Mouse (Mus musculus) erythroblast, embryonic 14.5 days (primary cell): ENCODE measurements around the gene Hoxd10. TPM values are rescaled to one million over a fixed set of nuclear protein-coding genes. Genes with fewer than 3 reads are reported as not detected.

ENCODE experiments used
- H3K27me3 ChIP-seq: 2 replicates; pipeline ENCODE4 v1.6.1; 2012; ENCODE audit warnings: inconsistent platforms; ENCODE audit not compliant: control insufficient read depth
- H3K36me3 ChIP-seq: 2 replicates; pipeline ENCODE4 v1.6.1; 2012; ENCODE audit warnings: mild to moderate bottlenecking, inconsistent platforms; ENCODE audit not compliant: control insufficient read depth
- H3K4me1 ChIP-seq: 2 replicates; pipeline ENCODE4 v1.6.1; 2012; ENCODE audit warnings: inconsistent platforms; ENCODE audit not compliant: control insufficient read depth
- H3K4me3 ChIP-seq: replicated peaks from 2 replicates; pipeline ENCODE3; 2012; ENCODE audit warnings: moderate library complexity, mild to moderate bottlenecking, inconsistent platforms
- H3K9me3 ChIP-seq: 2 replicates; pipeline ENCODE4 v1.6.1; 2012; ENCODE audit warnings: low read length, inconsistent platforms, mixed read lengths; ENCODE audit not compliant: control insufficient read depth
- GATA1 ChIP-seq: IDR thresholded peaks from 2 replicates; pipeline ENCODE4 v1.6.1; 2012; ENCODE audit warnings: low read length, inconsistent platforms, mixed read lengths
- TAL1 ChIP-seq: IDR thresholded peaks from 3 replicates; pipeline ENCODE4 v1.6.1; 2012; ENCODE audit warnings: low read length, inconsistent platforms, mixed read lengths
- polyA plus RNA-seq: library from polyadenylated mRNA; stranded (reverse); fragments of >175 nt; gene quantifications from 2 replicates; pipeline ENCODE4 v1.2.3, GENCODE M21; 2012

The Hoxd10 gene
- polyA plus RNA-seq, 1 experiment, result not detected

DNA sequence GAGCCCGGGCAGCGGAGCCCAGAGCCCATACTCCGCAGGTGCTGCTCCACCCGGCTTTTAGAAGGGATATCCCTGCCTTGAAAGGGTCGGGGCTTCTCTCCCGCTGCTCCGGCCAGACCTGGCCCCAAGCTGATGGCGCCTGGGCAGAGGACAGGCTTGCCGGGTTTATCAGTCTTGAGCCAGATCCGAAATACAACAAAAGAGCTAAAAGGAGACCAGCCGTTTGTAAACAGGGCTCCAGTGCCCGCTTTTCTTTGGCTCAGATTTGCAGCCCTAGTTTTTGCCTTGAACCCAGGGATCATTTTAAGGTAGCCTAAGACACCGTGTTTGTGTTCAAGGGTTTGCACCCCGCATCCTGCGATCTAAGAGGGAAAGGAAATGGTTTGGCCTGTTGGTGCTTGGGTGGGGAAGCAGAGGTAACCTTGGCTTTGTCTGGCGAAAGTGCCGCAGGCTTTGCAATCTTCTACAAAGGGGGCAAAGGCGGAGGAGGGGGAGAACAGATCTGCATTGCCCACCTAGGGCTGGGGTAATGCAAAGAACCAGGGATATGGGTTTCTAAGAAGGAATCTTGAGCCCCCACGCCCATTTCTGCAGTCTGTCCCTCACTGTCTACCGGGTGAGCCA lies 1.2 kb downstream of the Hoxd10 start:
- no peak for TF ChIP-seq TAL1
- no peak for TF ChIP-seq GATA1
- Histone ChIP-seq H3K36me3 (no peaks in the 10 kb centered on the region), H3K9me3 (peaks cover 2% of the 10 kb centered on the region; the same call in 1 of the 2 replicates), H3K27me3 (peaks cover 100% of the 10 kb centered on the region), H3K4me3 (no peak overlapping the region), H3K4me1 (0 out of 2 replicates have a peak, but pooled peaks cover under 1% of the 10 kb centered on the region)

DNA sequence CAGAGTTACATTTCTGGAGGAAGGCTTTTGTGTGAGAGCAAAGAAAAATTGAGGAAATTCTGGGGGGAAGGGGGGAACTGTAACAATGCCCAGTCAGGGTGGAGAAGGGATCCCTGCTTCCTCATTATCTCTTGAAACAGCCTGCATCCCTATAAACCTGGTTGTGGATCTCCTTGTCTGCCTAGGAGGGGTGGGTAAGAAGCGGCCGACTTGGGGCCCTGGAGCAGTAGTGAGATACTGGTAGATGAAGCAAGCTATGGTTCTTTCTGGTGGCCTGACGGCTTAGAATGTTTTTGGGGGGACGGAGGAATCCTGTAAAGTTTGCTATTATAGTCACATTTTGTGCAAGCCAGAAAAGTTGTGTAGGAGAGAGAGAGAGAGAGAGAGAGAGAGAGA lies 1.7 kb downstream of the Hoxd10 start:
- Histone ChIP-seq H3K27me3 (peaks cover 100% of the 10 kb centered on the region), H3K36me3 (no peaks in the 10 kb centered on the region), H3K4me1 (0 out of 2 replicates have a peak, but pooled peaks cover 2% of the 10 kb centered on the region), H3K9me3 (peaks cover 5% of the 10 kb centered on the region; the same call in 1 of the 2 replicates), H3K4me3 (no peak overlapping the region)
- TF ChIP-seq TAL1 (no peak), GATA1 (no peak)

DNA sequence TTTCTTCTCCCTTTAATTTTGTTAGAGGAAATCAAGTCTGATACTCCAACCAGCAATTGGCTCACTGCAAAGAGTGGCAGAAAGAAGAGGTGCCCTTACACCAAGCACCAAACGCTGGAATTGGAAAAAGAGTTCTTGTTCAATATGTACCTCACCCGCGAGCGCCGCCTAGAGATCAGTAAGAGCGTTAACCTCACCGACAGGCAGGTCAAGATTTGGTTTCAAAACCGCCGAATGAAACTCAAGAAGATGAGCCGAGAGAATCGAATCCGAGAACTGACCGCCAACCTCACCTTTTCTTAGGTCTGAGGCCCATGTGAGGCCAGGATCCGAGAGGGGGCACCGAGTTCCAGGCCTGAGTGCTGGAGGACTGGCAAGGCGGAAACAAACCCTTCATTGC lies 2.3 kb downstream of the Hoxd10 start:
- H3K9me3 ChIP-seq, result peaks cover 5% of the 10 kb centered on the region; the same call in 1 of the 2 replicates
- peaks cover 100% of the 10 kb centered on the region for H3K27me3 ChIP-seq
- H3K4me3 ChIP-seq, result no peak overlapping the region
- H3K4me1 ChIP-seq, result 0 out of 2 replicates have a peak, but pooled peaks cover 2% of the 10 kb centered on the region
- H3K36me3 ChIP-seq, result no peaks in the 10 kb centered on the region
- TF ChIP-seq TAL1 (no peak), GATA1 (no peak)

DNA sequence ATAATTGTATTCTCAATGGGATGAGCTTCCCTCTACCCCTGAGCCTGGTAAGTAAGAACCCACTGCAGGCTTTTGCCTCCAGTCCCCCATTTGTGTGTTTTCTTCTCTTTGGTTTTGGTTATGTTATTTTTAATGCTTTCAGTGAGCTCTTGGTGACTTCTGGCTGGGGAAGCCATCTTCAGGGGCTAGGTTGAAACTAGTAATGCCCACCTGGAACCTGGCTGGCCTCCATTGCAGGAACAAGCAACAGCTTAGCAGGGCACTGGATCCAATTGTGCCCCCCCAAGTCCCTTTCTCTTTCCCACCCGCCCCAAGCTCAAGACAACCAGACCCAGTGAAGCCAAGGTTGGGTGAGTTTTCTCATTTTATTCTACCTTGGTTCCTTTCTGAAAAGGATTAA lies 3.7 kb downstream of the Hoxd10 start:
- peaks cover 100% of the 10 kb centered on the region for H3K27me3 ChIP-seq
- no peak overlapping the region for H3K4me3 ChIP-seq
- TF ChIP-seq GATA1 (no peak), TAL1 (no peak)
- no peaks in the 10 kb centered on the region for H3K36me3 ChIP-seq
- peaks cover 5% of the 10 kb centered on the region; the same call in 1 of the 2 replicates for H3K9me3 ChIP-seq
- 0 out of 2 replicates have a peak, but pooled peaks cover 2% of the 10 kb centered on the region for H3K4me1 ChIP-seq

DNA sequence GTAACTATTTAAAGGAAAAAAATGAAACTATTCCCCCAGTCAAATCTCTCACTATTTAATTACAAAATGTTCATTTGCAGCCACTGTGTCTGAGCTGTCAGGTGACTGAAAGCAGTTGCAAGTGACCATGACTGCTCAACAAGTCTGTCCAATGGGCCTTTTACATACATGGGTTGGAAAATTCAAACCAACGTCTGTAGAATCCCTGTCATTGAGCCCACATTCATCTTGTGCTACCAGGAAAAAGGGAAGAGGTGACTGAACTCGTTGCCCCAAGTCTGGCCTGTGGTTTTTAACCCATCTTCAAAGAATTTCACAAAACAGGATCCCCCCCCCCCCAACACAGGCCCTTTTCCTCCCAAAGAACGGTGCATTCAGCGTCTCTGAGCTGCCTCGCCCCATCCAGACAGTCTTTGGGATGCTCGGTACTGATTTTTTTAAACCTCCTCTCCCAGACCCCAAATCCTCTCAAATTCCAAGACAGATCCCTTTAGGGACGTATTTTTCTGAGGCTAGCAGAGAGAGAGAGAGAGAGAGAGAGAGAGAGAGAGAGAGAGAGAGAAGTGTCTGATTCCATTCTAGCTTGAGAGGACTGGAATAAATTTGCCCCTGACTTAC lies 4.2 kb downstream of the Hoxd10 start:
- TF ChIP-seq TAL1, result no peak
- TF ChIP-seq GATA1, result no peak
- peaks cover 100% of the 10 kb centered on the region for H3K27me3 ChIP-seq
- no peak overlapping the region for H3K4me3 ChIP-seq
- H3K36me3 ChIP-seq, result no peaks in the 10 kb centered on the region
- H3K9me3 ChIP-seq, result peaks cover 5% of the 10 kb centered on the region; the same call in 1 of the 2 replicates
- H3K4me1 ChIP-seq, result 0 out of 2 replicates have a peak, but pooled peaks cover 2% of the 10 kb centered on the region

DNA sequence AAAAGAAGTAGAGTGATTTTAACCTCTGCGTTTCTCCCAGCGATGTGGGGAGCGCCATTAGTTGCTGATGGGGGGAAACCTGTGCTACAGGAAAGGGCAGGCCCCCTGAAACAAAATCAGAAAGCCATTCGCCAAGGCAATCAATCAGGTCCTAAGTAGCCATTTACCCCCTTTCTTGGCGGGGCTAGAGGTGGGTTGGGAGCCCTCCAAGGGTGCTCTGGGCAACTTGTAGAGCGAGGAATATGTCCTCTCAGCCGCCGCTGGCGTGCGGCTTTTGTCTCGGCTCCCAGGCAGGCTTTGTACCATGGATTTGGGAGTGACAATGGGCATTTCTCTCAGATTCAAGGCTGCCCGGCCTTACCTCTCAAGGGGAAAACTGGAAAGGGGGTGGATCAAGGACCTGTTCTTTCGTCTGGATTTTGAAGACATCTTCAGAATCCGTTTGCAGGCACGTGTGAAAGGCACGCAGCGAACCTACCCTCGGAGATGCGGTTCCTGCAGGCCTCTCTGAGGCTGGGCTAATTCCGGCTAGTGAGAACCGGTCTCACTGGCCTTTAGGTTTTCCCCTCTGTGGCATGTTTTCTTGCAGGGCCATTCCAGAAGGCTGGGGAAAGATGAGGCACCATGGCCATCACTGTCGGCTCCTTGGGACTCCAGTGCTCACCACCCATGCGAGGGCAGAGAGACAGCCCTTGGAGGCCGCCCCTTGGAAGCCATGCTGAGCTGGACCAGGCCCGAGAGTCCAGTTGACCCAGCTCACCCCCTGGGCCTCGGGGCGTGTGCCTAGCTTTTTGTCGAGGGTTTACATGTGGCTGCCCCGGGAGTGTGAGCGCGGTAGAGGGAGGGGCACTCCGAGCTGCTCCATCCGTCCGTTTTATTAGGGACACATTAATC lies 5.0 kb downstream of the Hoxd10 start:
- peaks cover 5% of the 10 kb centered on the region; the same call in 1 of the 2 replicates for H3K9me3 ChIP-seq
- peaks cover 100% of the 10 kb centered on the region for H3K27me3 ChIP-seq
- TF ChIP-seq TAL1 (no peak), GATA1 (no peak)
- H3K4me1 ChIP-seq, result 0 out of 2 replicates have a peak, but pooled peaks cover 2% of the 10 kb centered on the region
- H3K36me3 ChIP-seq, result no peaks in the 10 kb centered on the region
- no peak overlapping the region for H3K4me3 ChIP-seq

DNA sequence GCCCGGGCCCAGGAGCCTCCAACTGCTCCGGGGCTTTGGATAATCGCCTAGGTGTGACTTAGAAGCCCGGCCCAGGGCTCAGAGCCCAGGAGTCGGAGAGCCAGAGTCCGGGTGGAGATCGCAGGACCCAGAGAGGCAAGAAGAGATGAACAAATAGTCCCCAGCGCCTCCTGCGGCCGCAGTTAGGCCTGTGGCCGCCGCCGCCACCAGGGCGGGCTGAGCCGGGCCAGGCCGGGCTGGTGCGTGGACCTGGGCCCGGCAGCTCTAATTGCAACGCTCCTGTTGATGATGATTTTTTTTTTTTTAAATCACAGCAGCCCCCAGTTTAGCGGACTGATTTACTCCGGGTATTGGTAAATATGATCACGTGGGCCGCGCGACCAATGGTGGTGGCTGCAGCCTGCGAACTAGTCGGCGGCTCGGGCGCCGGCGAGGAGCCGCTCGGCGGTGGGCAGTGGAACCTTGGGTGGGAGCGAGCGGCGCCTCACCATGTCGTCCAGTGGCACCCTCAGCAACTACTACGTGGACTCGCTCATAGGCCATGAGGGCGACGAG lies 5.9 kb downstream of the Hoxd10 start, which contains the start of gene Hoxd9:
TSS of gene Hoxd9 (plus strand) at position 161 of the 555 bp plus-strand sequence.
- H3K4me1 ChIP-seq, result 0 out of 2 replicates have a peak, but pooled peaks cover 2% of the 10 kb centered on the region
- peaks cover 100% of the 10 kb centered on the region for H3K27me3 ChIP-seq
- TF ChIP-seq GATA1 (no peak), TAL1 (no peak)
- H3K9me3 ChIP-seq, result peaks cover 5% of the 10 kb centered on the region; the same call in 1 of the 2 replicates
- H3K36me3 ChIP-seq, result no peaks in the 10 kb centered on the region
- no peak within 1 kb of the TSS for H3K4me3 ChIP-seq

DNA sequence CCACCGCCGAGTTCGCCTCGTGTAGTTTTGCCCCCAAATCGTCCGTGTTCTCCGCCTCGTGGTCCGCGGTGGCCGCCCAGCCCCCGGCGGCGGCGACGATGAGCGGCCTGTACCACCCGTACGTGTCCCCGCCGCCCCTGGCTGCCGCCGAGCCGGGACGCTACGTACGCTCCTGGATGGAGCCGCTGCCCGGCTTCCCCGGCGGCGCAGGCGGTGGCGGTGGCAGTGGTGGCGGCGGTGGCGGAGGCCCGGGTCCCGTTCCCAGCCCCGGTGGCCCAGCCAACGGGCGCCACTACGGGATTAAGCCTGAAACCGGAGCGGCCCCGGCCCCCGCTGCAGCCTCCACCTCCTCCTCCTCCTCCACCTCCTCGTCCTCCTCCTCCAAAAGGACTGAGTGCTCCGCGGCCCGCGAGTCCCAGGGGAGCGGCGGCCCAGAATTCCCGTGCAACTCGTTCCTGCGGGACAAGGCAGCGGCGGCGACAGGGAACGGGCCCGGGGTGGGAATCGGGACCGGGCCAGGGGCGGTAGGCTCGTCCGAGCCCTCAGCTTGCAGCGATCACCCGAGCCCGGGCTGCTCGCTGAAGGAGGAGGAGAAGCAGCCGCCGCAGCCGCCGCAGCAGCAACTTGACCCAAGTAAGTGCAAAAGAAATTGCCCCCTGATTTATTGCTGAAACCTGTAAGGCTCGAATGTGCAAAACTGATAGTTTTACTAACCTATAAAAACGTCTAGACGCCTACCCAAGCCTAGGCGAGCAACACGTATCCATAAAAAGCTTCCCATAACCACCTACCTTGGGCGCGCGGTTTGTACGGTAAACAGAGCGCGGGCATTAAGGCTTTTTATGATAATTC lies 6.7 kb downstream of the Hoxd10 start:
- Histone ChIP-seq H3K36me3 (no peaks in the 10 kb centered on the region), H3K9me3 (peaks cover 5% of the 10 kb centered on the region; the same call in 1 of the 2 replicates), H3K4me3 (no peak overlapping the region), H3K4me1 (0 out of 2 replicates have a peak, but pooled peaks cover 2% of the 10 kb centered on the region), H3K27me3 (peaks cover 100% of the 10 kb centered on the region)
- no peak for TF ChIP-seq GATA1
- no peak for TF ChIP-seq TAL1
